Mouse (Mus musculus) lung, adult 2 months (tissue): ENCODE results near the gene Unc5a.

Experiments
- CTCF ChIP-seq: fragments of 200-500 bp; IDR thresholded peaks from 2 replicates; pipeline ENCODE4 v1.5.1; 2011; ENCODE audit warnings: mild to moderate bottlenecking, low read length, control low read depth; ENCODE audit not compliant: insufficient read depth
- POLR2A ChIP-seq: fragments of 200-500 bp; IDR thresholded peaks from 2 replicates; pipeline ENCODE4 v1.6.1; 2011; ENCODE audit warnings: low read depth, mild to moderate bottlenecking, control low read depth, low read length, borderline replicate concordance; ENCODE audit errors: extremely low read depth

DNA sequence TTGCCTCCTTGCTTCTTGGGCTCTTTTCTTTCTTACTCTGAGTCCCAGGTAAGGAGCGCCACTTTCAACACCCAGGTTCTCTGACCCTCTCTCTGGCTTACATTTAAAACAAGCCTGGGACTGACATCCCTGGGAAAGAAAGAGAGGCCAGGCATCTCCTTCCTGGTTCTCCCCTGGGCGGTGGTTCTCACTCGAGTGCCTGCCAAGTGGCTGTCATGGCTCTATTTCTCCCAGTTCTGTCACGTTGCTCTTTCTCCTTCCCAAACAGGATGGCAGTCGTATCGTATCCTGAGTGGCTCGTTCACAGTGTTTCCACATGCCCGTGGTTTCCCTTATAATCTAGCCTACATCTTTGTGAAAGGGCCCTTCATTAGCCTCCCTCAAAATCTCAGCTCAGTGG lies 23.7 kb upstream of the Unc5a start:
- no peak for TF ChIP-seq POLR2A
- TF ChIP-seq CTCF: no peak
